10 mouse cellular contexts compared by ENCODE assay signal in genomic region chr1:151095344-151096050, GRCm38 (mm10).
DNase-seq lines count a peak whose midpoint lies in the region; ATAC-seq lines count a peak whose summit lies in the region.
"Had no signal": no experiment of that assay in that cellular context is flagged by ENCODE, and none has a peak within 500 bp of the region (broad histone marks: within the 10 kb centered on the region; RNA-seq: fewer than 3 reads in every experiment).

No protein-coding gene starts in this region.

- H3K9me3 ChIP-seq in neural tube, embryonic 11.5 days (ENCODE audit: control insufficient read depth, low read length), result no peaks in the 10 kb centered on the region
- peaks cover 7% of the 10 kb centered on the region; the same call in 1 of the 2 replicates for H3K9me3 ChIP-seq in liver, embryonic 12.5 days (replicated peaks)
- H3K9me3 ChIP-seq in stomach, embryonic 15.5 days, result no peaks in the 10 kb centered on the region

- intact Hi-C loops in gastrocnemius, postnatal 14 days (cut with DNase I; ENCODE audit: low total_unique reads), result no loop called here

- WGBS in neural tube, embryonic 11.5 days, result 71% methylated on average over 10 of the region's 10 CpGs
- WGBS in liver, embryonic 12.5 days (ENCODE audit: insufficient replicate concordance), result 37% methylated on average over 10 of the region's 10 CpGs
- 61% methylated on average over 10 of the region's 10 CpGs for WGBS in stomach, embryonic 15.5 days

- H3K4me3 ChIP-seq in neural tube, embryonic 11.5 days (ENCODE audit: low read depth, low read length), result no peak overlapping the region
- H3K4me3 ChIP-seq in liver, embryonic 12.5 days, result peak overlapping the region; percentile 44
- no peak overlapping the region for H3K4me3 ChIP-seq in stomach, embryonic 15.5 days (replicated peaks)

- H3K4me2 ChIP-seq in neural tube, embryonic 11.5 days (ENCODE audit: low read depth), result no peak overlapping the region
- peak overlapping the region; percentile 76 for H3K4me2 ChIP-seq in liver, embryonic 12.5 days
- H3K4me2 ChIP-seq in stomach, embryonic 15.5 days, result peak overlapping the region; percentile 19

- ATAC-seq in neural tube, embryonic 11.5 days (ENCODE audit: insufficient read depth, low FRiP score, low TSS enrichment), result peak; percentile 60
- ATAC-seq in granulocyte monocyte progenitor cell, adult 5-6 weeks (replicated peaks; ENCODE audit: poor library complexity, severe bottlenecking), result peak; percentile 77
- peak; percentile 77 for ATAC-seq in liver, embryonic 12.5 days
- peak; percentile 79 for ATAC-seq in stomach, embryonic 15.5 days (ENCODE audit: insufficient read depth, low FRiP score, low read depth)
- ATAC-seq: Patski had no signal

- no peaks in the 10 kb centered on the region for H3K36me3 ChIP-seq in neural tube, embryonic 11.5 days (ENCODE audit: control insufficient read depth, insufficient read depth, low read length)
- no peaks in the 10 kb centered on the region for H3K36me3 ChIP-seq in liver, embryonic 12.5 days
- H3K36me3 ChIP-seq in stomach, embryonic 15.5 days, result no peaks in the 10 kb centered on the region

- H3K9ac ChIP-seq in neural tube, embryonic 11.5 days (ENCODE audit: low read length), result no peak overlapping the region
- peak overlapping the region; percentile 65 for H3K9ac ChIP-seq in liver, embryonic 12.5 days
- H3K9ac ChIP-seq in stomach, embryonic 15.5 days, result no peak overlapping the region

- no peak overlapping the region for H3K27ac ChIP-seq in neural tube, embryonic 11.5 days (ENCODE audit: low read depth, low read length)
- peak overlapping the region; percentile 98 for H3K27ac ChIP-seq in liver, embryonic 12.5 days
- H3K27ac ChIP-seq in stomach, embryonic 15.5 days, result no peak overlapping the region

- no peaks in the 10 kb centered on the region for H3K27me3 ChIP-seq in neural tube, embryonic 11.5 days (ENCODE audit: control insufficient read depth, insufficient read depth, low read length)
- no peaks in the 10 kb centered on the region for H3K27me3 ChIP-seq in liver, embryonic 12.5 days (replicated peaks)
- no peaks in the 10 kb centered on the region for H3K27me3 ChIP-seq in stomach, embryonic 15.5 days (replicated peaks)
- H3K27me3 ChIP-seq: Patski had no signal

- no peaks in the 10 kb centered on the region for H3K4me1 ChIP-seq in neural tube, embryonic 11.5 days (ENCODE audit: control insufficient read depth, insufficient read depth, low read length)
- H3K4me1 ChIP-seq in liver, embryonic 12.5 days, result peaks cover 79% of the 10 kb centered on the region
- no peaks in the 10 kb centered on the region for H3K4me1 ChIP-seq in stomach, embryonic 15.5 days

- no peak for DNase-seq in neural tube, embryonic 11.5 days (ENCODE audit: low spot score)
- DNase-seq in neural tube, embryonic 10.5 days (ENCODE audit: extremely low spot score, low spot score), result no peak
- no peak for DNase-seq in gastrocnemius, postnatal 14 days
- DNase-seq in spleen, adult 12 weeks (ENCODE audit: low spot score), result no peak
- no peak for DNase-seq in kidney, postnatal 10 days
- DNase-seq: cerebellum, adult 18-20 months had no signal
